Mouse (Mus musculus): ENCODE results near the gene Ear6. TPM values are rescaled to one million over a fixed set of nuclear protein-coding genes. Genes with fewer than 3 reads are reported as not detected.

Ear6 gene
- polyA plus RNA-seq, 2 experiments from 2014 or later, result not detected

DNA sequence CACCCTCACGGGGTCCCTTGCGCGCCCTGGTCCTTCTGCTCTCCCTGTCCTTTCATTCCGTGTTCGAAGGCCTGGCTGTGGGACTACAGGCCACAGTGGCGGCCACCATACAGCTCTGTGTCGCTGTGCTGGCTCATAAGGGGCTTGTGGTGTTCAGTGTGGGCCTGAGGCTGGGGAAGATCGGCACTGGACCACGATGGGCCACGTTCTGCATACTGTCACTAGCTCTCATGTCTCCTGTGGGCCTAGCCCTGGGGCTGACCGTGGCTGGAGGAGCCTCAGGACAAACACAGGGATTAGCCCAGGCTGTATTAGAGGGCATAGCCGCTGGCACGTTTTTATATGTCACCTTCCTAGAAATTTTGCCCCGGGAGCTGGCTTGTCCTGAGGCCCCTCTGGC lies 41.6 kb downstream of the Ear6 start:
- no peak for ATAC-seq

DNA sequence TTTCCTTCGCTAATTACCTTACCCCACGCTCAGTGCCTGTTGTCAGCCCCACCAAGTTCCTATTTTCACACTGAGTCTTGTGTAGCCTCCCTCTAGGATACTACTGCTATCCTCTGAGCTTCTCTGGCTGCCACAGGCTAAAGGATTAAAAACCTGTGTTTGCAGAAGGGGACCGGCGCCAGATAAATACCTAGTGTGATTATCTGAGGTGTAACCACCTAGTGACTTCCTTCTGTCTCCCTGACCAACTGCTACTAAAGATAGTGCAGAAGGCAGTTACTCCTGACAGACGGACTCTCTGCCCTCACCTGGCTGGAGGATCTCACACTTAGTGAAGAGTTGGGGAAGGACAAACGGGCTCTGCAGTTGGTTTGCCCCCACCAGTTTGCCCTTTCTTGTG lies 42.5 kb downstream of the Ear6 start:
- ATAC-seq, result no peak

GRCm38 (mm10) chr14:51896539-51897170 lies 43.2 kb downstream of the Ear6 start:
- no peak for ATAC-seq

- ATAC-seq, result no peak
Observed at GRCm38 (mm10) chr14:51899351-51899750, 45.9 kb downstream of the Ear6 start.

- ATAC-seq, result peak; percentile 91
Observed at GRCm38 (mm10) chr14:51902806-51903710, 49.6 kb downstream of the Ear6 start.

DNA sequence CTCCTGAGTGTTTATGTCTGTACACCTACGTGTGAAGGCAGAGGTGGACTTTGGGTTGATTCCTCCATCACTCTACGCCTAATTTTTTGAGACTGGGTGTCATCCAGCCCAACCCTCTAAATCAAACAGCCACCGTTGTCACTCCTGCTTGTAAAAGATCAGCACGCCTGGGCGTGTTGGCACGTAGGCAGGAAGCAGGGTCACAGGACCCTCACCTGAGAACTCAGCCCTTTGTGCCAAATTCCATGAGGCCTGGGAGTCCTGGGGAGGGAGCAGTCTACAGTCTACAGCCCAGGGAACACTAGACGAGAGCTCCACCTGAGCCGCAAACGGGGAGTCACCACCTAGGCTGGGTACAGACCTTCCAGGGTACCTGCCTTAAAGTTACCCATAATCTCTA lies 50.3 kb downstream of the Ear6 start:
- no peak for ATAC-seq

Other genes with a start within 250 kb of the Ear6 start
- gene Gm17078, start 242.4 kb upstream of the Ear6 start, polyA plus RNA-seq (2017; shearing (Covaris generic)), result not detected
- not detected for gene Gm4181, start 218.0 kb upstream of the Ear6 start, polyA plus RNA-seq (2017; shearing (Covaris generic))
- gene Gm17079, start 158.2 kb upstream of the Ear6 start, polyA plus RNA-seq (2017; shearing (Covaris generic)), result not detected
- gene Gm5800, start 136.5 kb upstream of the Ear6 start, polyA plus RNA-seq (2017; shearing (Covaris generic)), result not detected
- not detected for gene Ang4, start 80.1 kb upstream of the Ear6 start, polyA plus RNA-seq (2017; shearing (Covaris generic))
- gene AY358078, start 53.7 kb upstream of the Ear6 start, polyA plus RNA-seq (2017; shearing (Covaris generic)), result not detected
- gene Mettl17, start 31.1 kb downstream of the Ear6 start, polyA plus RNA-seq (2017; shearing (Covaris generic)), result 10 to 100 TPM; 55.1 to 85.6 TPM
- gene Slc39a2, start 39.2 kb downstream of the Ear6 start, polyA plus RNA-seq (2017; shearing (Covaris generic)), result under 1 TPM; 0.39 to 0.71 TPM
- gene Ndrg2, start 60.5 kb downstream of the Ear6 start, polyA plus RNA-seq (2017; shearing (Covaris generic)), result 10 to 100 TPM; 25.0 to 38.1 TPM
- not detected for gene Tppp2, start 64.7 kb downstream of the Ear6 start, polyA plus RNA-seq (2017; shearing (Covaris generic))
- not detected for gene Rnase13, start 69.1 kb downstream of the Ear6 start, polyA plus RNA-seq (2017; shearing (Covaris generic))
- under 1 TPM in 1 of 2 experiments, not detected in 1; 0.70 TPM for gene Arhgef40, start 131.0 kb downstream of the Ear6 start, polyA plus RNA-seq (2017; shearing (Covaris generic))
- gene Tmem253, start 162.0 kb downstream of the Ear6 start, polyA plus RNA-seq (2017; shearing (Covaris generic)), result under 1 TPM in 1 of 2 experiments, not detected in 1; 0.63 TPM
- 1 to 10 TPM; 1.6 to 2.3 TPM for gene Zfp219, start 167.0 kb downstream of the Ear6 start, polyA plus RNA-seq (2017; shearing (Covaris generic))
- not detected for gene Olfr221, start 188.8 kb downstream of the Ear6 start, polyA plus RNA-seq (2017; shearing (Covaris generic))